Mouse (Mus musculus) ES-CJ7 (cell line): ENCODE results near the gene Uggt1.

Experiments used
- DNase-seq: peaks from one replicate; pipeline ENCODE4 v3.0.0; 2011; ENCODE audit warnings: low read depth, low spot score

Uggt1 gene

DNA sequence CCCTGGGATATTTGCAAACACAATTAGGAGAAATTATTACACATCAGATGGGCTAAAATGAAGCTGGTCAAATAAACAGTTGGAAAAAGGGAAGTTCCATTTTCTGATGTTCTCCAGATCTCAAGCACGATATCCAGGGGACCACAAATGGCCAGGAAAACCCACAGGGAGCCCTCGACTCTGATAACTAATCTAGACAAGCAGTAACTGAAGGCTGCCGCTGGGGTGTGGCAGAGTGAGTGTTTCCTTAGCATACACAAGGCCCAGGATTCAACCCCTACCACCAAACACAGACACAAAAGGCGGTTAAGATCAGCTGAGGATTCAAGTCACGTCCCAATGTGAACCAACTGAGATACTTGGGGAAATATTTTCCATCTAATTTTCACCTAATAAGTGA, 64.5 kb downstream of the Uggt1 start:
- DNase-seq: no peak

DNA sequence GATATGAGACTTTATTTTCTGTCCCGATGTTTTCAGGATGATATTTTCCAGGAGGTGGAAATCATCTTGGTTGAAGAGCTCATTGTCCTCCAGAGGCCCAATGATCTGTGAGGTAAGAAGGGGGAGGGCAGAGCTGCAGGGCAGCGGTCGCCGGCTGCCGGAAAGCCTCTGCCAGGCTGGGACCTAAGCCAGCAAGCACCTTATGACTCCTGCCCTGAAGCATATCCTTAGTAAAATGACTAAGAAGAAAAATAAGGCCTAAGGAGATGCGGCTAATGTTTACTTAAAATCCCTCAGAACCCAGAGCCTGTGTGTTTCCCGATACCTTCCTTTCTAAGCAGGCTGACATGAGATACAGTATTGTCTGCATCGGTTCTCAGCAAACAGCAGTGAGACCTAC, 71.1 kb downstream of the Uggt1 start:
- no peak for DNase-seq

DNA sequence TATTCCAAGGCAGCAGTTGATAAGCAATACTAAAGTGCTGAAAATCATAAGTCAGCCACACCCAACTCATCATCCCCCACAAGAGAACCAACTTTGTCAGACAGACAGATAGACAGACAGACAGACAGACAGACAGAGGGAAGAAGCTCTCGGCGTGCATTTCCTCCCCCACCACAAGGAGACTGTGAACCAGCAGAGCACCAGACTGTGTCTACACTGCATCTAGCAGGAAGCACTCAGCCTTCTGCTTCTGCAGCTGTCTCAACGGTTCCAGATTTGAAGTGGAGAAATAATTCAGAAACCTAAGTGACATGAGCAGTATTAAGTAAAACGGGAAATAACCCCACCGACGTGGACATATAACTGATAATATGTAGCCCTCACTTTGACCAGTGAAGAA, 71.6 kb downstream of the Uggt1 start:
- DNase-seq: no peak

DNA sequence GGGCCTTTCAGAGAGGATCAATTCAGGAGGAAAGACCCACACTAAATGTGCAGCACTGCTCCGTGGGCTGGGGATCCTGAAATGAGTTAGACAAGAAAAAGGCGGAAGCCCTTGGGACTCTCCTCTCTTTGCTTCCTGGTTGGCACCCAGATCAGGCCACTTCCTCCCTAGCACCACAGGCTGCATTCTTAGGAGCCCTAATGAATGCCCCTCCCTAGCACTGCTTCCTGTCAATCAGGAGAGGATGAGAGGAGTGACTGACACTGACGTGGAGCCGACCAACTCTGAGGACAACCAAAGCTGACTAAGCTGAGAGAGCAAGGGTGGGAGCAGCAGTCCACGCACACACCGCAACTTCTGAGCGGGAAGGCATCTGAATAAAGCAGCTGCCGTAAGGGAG, 81.8 kb downstream of the Uggt1 start:
- peak; percentile 30 for DNase-seq

DNA sequence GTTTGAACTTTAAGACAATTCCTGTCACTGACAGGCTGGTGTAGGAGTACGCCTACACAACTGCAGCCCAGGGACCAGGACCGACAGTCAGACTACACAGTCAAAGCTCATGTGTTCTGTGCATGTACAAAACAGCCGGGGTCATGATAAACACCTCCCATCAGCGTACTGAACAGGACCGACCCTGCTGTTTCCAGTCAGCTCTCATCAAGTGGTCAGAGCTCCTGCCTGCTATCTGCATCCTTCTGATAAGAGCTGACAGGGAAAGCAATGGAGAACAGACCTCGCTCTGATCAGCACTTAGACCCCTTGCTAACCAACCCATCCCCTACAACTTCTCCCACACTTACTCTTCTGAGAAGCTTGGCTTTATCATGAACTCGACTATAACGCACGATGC, 83.3 kb downstream of the Uggt1 start:
- no peak for DNase-seq

DNA sequence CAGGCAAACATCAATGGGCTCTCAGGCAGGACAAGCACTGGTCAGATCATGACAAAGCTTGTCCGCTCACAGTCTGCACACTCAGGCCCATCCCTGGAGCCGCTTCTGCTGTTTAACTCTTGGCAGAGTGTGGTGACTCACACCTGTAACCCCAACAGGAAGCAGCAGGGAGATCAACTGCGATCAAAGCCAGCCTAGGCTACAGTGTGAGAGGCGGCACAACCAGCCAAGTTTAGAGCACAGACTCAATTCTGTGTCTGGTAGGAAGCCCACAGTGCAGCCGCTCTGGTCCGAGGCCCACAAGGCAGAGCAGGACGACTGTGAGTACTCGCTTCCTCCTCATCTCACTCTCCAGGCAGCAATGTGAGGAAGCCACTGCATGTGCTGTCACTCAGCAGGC, 84.3 kb downstream of the Uggt1 start:
- no peak for DNase-seq

DNA sequence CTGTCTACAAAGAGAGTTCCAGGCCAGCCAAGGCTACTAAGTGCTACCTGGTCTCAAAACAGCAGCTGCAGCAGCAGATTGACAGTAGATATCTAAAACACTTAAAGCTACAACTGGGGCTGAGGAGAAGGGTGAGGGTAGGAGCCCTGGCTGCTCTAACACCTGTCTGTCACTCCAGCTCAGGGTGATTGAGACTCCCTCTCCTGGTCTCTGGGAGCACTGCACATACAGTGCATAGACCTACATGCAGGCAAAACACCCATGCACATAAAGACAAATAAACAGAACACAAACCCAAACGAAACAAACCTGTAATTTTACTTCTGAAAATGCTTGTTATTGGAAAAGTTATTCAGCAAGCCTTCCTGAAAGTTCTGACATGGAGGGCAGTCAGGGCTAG, 95.1 kb downstream of the Uggt1 start:
- peak; percentile 70 for DNase-seq

DNA sequence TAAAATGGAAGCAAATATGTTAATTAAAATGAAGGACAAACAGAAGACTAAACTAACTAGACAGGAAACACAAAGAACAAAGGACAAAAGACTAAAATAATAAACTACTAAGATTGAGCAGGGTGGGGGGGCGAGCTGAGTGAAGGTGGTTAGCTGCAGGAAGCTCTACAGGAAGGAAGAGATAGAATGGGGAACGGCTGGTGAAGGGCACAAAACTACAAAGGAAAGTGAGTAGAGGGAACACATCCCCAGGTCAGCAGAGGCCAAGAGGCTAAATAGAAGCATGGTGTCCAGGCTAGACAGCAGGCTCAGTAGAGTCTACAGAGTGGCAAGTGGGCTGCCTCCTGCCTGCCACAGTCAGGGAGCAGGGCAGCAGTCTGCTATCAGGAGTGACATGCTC, 95.7 kb downstream of the Uggt1 start:
- DNase-seq: no peak

DNA sequence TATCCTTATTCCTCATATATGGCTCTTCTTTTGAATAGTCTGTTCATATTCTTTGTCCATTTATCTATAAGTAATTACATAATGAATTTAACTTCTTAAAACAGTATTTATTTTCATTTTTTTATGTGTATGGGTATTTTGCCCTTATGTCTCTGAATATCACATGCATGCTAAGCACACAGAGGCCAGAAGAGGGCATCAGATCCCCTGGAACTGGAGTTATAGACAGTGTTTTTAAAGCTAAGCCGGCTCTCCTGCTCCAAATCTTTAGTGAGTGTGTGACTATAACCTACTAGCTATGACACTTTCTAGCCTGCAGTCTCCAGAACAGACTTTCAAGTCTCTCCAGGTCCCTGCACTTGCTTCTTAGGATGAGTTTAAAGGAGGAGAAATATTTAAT, 99.5 kb downstream of the Uggt1 start:
- DNase-seq: no peak

DNA sequence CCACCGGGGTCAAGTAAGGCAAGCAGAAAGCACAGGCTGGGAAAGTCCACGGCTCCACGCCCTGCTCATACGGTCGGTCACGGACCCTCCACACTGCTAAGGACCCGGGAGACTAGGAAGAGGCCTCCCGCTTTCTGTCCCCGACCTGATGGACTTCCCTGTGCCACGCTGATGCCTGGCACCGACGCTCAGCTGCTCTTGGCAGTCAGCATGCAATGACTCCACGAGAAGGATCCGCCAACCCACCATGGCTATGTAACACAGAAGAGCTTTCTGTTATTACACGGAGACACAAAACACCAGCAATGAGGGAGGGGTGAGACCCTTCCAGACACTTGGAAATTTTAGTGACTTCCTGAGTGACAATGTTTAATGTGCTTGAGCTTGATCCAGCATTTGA, 104.2 kb downstream of the Uggt1 start:
- DNase-seq: no peak

DNA sequence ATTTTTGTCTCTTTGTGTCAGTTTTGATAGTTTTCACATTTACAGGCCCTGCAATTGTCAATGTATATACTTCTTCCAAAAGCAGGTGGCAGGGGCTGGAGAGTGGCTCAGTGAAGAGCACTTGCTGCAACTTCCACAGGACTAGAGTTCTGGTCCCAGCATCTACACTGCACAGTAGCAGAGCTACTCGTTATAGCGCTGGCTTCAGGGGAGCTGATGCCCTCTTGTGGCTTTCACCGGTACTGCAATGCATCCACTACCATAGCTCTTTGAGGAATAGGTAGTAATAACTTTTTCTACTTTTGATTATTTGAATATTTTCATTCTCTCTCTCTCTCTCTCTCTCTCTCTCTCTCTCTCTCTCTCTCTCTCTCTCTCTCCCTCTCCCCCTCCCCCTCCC, 109.9 kb downstream of the Uggt1 start:
- DNase-seq: peak; percentile 81

DNA sequence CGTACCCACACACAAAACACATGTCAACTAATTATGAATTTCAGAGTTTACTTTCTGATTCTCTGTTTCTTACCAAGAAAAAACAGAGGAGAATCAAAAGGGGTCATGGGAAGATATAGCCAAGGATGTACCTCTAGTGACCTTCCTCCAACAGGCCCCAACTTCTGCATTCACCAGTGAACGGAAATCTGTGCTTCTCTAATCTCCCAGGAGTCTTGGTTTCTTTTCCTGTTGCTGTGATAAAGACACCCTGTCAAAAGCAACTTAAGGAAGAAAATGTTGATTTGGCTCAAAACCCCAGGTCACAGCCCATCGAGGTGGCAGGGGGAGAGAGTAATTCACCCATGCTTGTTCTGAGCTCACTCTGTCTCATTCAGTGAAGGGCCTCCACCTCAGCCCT, 110.9 kb downstream of the Uggt1 start:
- no peak for DNase-seq

DNA sequence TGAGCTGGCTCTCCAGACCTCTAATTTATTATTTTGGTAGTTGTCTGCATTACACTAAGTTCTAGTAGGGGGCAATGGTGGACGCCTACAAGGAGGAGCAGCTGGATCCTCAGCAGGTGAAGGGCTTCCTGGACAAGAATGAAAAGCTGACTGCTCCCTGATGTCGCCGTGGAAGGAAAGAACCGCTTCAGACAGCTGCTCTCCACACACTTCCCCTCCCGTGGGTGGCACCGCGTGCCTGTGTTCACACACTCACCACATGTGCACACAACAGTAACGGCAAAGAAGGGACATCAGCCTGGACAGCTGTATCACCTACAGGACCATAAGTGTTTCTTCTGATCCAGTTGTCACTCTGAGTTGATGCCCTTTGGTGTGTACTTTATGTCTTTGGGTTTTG, 111.5 kb downstream of the Uggt1 start:
- no peak for DNase-seq

DNA sequence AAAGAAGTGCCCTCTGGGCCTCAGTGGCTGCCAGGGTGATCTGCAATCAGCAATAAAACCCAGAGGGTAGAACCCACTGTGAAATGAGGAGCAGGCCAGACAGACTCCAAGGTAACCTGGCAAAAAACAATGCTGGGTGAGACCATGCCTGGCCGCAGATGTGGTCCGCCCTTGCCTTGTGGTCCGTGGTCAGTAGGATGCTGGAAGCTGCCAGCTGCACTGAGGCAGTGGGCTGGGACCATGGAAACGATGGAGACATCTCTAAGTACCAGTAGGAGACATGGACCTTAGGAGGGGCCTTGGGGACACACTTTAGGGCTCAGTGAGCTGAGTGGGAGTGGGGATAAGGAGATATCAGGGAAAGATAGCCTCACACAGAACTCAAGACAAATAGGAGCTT, 112.3 kb downstream of the Uggt1 start:
- DNase-seq: peak; percentile 40

DNA sequence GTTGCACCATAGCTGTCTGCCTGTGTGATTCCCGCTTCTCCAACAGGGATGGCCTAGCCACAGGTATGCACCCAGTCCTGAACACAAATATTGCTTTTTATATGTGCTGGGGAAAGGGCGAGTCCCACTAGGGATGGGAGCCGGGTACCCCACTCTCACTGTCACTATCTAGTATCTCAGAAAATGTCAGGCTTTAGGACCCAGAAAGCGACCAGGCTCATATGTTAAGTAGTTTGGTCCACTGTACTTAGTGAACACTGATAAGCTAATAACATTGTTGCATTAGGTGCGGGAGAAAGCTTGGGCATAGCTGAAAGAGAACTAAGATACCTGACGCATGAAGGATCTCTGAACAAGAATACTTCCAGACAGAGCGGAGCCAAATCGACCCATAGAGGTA, 112.8 kb downstream of the Uggt1 start:
- DNase-seq: no peak

DNA sequence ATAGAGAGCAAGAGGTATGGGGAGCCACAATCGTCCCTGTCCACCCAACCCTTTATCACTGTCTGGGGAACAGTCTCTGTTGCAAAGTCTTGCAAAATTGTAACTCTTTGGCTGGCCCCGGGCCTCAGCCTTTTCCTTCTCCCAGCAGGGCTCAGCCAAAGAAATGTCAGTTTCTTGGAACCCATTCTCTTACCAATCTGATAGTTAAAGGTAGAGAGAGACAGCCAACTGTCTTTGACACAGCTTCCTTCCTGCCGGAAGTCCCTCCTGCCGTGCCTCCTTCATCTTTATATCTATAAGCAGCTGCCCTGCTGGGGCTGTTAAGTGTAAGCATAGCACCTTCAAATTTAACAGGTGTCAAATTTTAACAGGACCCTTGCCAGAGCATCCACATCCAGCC, 113.4 kb downstream of the Uggt1 start:
- no peak for DNase-seq

DNA sequence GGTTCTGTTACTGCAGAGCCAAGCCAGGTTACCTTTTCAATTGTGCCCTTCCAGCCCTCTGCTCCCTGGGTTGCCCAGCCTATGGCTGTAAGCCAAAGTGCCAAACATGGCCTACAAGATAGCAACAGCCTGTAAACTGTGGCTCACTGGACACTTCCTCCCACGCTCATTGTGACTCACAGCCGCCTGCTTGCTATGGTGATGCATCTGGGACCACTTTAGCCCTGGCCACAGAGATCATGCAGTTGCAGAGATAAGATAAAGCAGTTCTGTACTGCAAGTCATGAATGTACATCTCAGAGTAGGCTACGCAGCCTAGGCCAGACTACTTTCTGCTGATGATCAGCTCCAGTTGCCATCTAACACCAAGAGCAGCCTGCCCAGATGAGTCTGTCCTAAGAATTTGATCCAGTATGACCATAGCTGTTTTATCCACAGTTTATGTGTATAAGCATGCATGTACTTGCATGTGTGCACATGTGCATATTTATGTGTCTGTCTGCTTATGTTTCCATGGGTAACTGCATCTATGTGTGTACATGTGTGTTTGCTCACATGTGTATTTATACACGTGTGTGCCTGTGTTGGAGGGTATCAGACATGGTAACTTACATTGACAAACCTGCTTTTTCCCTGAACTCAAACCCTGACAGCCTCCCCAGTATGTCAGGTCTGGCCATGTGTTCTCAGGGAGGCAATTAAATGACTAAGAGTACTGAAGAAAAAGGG, 114.0 kb downstream of the Uggt1 start:
- no peak for DNase-seq

DNA sequence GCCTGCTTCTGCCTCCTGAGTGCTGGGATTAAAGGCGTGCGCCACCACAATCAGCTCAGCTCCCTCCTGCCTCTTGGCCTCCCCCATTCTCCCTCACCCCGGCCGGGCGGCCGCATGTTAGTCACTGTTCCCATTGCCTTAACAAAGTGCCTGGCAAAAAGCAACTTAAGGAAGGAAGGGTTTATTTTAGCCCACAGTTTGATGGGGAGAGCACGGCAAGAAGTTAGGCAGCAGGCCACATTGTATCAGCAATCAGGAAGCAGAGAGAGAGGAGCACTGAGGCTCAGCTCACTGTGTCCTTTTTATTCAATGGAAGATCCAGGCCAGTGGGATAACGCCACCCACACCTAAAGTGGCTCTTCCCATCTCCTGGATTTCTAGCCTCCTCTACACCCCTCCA, 114.6 kb downstream of the Uggt1 start:
- no peak for DNase-seq

DNA sequence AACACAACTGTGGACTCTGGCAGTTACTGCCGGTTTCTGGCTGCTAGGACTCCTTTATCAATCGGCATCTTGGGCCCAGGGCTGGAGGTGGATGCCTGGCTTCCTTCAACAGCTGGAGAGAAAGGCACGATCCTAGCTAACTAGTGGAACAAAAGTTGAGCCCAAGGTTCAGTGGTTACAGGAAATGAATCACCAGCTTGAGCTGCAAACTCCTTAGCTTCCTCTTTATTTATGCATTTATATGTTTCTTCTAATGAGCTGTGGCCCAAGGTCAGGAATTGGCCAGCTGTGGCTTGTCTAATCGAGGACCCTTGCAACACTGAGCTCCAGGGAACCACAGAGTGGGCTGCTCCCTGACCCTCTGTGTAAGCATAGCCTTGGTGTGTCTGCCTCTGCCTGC, 115.4 kb downstream of the Uggt1 start:
- no peak for DNase-seq

DNA sequence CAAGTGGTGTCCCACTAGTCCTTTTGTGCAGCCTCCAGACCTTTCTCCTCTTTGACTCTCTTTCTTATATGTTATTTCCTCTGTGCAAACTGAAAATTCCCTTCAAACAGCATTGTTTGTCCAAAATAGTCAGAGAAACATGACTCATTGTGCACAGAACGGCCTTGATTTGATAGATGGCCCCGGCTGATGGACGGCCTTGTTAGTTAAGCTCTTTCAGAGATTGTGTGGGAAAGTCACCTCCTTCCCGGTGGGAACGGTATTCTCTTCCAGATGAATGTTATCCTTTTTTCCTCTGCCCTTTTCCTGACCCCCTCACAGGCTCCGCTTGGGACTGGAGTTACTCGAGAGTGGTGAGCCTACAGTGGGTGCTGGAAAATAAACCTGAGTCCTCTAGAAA, 119.4 kb downstream of the Uggt1 start:
- no peak for DNase-seq

DNA sequence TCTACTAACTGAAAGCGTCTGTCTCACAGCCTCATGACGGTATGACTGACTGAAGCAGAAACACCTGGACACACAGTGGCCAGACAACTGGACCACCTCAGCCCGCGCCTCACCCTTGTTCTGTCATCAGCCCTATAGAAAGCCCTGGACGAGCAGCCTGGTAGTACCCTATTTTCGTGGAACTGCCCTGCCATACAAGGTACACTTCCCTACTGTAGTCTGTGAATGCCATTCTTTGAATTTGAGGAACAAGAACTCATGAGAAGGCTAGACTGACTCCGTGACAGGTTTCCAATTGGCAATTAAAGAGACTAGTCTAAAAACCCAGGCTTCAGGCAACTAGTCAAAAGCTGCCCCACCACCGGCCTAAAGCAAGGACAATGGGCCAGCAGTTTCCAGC, 123.3 kb downstream of the Uggt1 start:
- no peak for DNase-seq

DNA sequence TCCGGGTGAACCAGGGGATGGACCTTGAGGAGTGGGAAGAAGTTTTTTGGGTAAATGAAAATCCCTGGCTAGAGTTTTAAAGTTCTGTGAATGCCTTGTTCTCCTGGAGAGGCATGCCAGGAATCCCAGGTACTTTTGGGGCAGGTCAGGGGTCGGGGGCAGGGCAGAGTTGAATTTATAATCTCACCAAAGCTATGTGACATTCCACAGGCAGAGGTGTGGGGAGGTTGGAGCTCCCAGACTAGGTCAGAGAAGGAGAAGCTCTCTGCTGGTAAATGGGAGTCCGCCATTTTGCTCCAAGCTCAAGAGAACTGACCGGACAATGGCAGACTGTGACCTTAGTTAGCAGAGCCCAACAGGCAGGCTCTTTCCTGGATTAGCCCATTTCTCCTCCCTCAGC, 125.1 kb downstream of the Uggt1 start:
- DNase-seq: no peak

DNA sequence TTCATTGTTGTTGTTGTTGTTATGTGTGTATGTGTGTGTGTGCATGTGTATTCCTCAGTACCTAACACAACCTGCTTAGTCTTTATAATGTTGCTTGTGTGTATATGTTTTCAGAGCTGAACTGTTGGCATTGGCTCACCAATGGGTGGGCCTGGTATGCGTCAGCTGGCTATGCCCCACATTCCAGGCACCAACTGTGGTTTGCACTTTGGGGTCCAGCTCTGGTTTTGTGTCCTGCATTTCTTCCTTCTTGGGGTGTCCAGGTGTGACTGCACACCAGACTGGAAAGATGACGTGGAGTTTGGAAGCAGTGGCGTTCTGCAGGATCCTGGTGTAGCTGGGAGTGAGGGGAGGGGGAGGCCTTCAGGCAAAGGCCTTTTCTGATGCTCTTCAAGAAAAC, 125.6 kb downstream of the Uggt1 start:
- DNase-seq: no peak

DNA sequence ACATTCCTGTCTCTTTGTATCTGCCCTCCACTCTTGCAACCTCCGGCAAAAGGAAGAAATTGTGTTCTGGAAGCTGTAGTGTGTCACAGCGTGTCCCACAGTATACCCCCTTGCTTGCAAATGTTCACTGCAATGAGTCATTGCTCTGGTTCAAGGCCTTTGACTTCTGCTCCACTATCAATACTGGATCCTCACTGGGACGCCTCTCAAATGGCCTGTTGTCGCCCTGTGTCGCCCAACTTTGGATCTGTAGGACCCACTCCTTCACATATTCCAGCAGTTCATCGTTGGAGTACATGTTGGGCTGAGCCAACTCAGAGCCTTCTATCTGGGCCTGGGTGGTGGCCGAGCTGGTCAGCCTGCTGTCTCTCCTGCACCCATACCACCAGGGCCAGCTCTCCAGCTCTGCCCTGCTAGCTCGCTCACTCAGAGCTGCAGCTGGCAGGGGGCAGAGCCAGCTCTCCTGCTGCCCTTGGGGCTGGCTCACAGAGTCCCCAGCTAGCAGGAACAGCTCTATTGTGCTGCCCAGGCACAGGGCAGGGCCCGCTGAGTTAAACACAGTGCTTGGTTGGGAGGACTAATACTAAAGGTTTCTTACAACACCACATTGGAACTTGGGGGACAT, 126.3 kb downstream of the Uggt1 start:
- no peak for DNase-seq
